Mouse (Mus musculus): ENCODE measurements around the gene Nr6a1. TPM values are rescaled to one million over a fixed set of nuclear protein-coding genes. Genes with fewer than 3 reads are reported as not detected.

The Nr6a1 gene
- polyA plus RNA-seq, 2 experiments: 0.90 to 1.2 TPM

- no peak overlapping the region for H3K4me2 ChIP-seq (ENCODE audit: low read depth)
- no peak overlapping the region for H3K9ac ChIP-seq (replicated peaks)
- WGBS (ENCODE audit: insufficient replicate concordance): 44% methylated on average over 2 of the region's 2 CpGs
- H3K4me3 ChIP-seq (ENCODE audit: insufficient read depth in 1 of 2, low read depth in 2 of 2, low read length in 2 of 2): no peak overlapping the region
- H3K27me3 ChIP-seq (ENCODE audit: control insufficient read depth, insufficient read depth, low read length): no peaks in the 10 kb centered on the region
- DNase-seq (ENCODE audit: low read depth in 3 of 3, low spot score in 3 of 3) (no peak), ATAC-seq (ENCODE audit: insufficient read depth) (no peak)
- no peaks in the 10 kb centered on the region for H3K9me3 ChIP-seq (ENCODE audit: control insufficient read depth, low read length)
- H3K27ac ChIP-seq: no peak overlapping the region
- peaks cover 0 to 4% of the 10 kb centered on the region in 2 experiments; a peak in 1 of 4 replicates for H3K4me1 ChIP-seq (replicated peaks; ENCODE audit: control insufficient read depth in 2 of 2, insufficient read depth in 2 of 2, low read length in 1 of 2)
- peak; percentile 38 for TF ChIP-seq CTCF (IDR thresholded peaks at IDR 0.05; ENCODE audit: low read depth)
- TF ChIP-seq EP300 (IDR thresholded peaks at IDR 0.05; ENCODE audit: low read depth): no peak
- H3K36me3 ChIP-seq (replicated peaks; ENCODE audit: control insufficient read depth, insufficient read depth, low read depth): no peaks in the 10 kb centered on the region
Observed at GRCm38 (mm10) chr2:38939047-38939446, 11.6 kb upstream of the Nr6a1 start.

- H3K27me3 ChIP-seq (ENCODE audit: control insufficient read depth, insufficient read depth, low read length): no peaks in the 10 kb centered on the region
- TF ChIP-seq EP300 (IDR thresholded peaks at IDR 0.05; ENCODE audit: low read depth) (no peak), CTCF (IDR thresholded peaks at IDR 0.05; ENCODE audit: low read depth) (no peak)
Observed at GRCm38 (mm10) chr2:38938007-38938406, 10.5 kb upstream of the Nr6a1 start.

GRCm38 (mm10) chr2:38937396-38937795 is 9.9 kb upstream of the Nr6a1 start:
- ATAC-seq (ENCODE audit: insufficient read depth) (no peak), DNase-seq (ENCODE audit: low read depth in 3 of 3, low spot score in 3 of 3) (no peak)
- TF ChIP-seq CTCF (IDR thresholded peaks at IDR 0.05; ENCODE audit: low read depth): no peak
- TF ChIP-seq EP300 (IDR thresholded peaks at IDR 0.05; ENCODE audit: low read depth): no peak
- H3K27ac ChIP-seq: no peak overlapping the region
- H3K9ac ChIP-seq (replicated peaks): no peak overlapping the region
- H3K4me2 ChIP-seq (ENCODE audit: low read depth): no peak overlapping the region
- no peaks in the 10 kb centered on the region for H3K9me3 ChIP-seq (ENCODE audit: control insufficient read depth, low read length)
- no peaks in the 10 kb centered on the region for H3K36me3 ChIP-seq (replicated peaks; ENCODE audit: control insufficient read depth, insufficient read depth, low read depth)
- WGBS (ENCODE audit: insufficient replicate concordance): 64% methylated on average over 3 of the region's 3 CpGs
- H3K4me1 ChIP-seq (replicated peaks; ENCODE audit: control insufficient read depth in 2 of 2, insufficient read depth in 2 of 2, low read length in 1 of 2): peaks cover 0 to 4% of the 10 kb centered on the region in 2 experiments; a peak in 1 of 4 replicates
- H3K27me3 ChIP-seq (ENCODE audit: control insufficient read depth, insufficient read depth, low read length): no peaks in the 10 kb centered on the region
- no peak overlapping the region for H3K4me3 ChIP-seq (ENCODE audit: insufficient read depth in 1 of 2, low read depth in 2 of 2, low read length in 2 of 2)

More at GRCm38 (mm10) chr2:38938007-38938406, 10.5 kb upstream of the Nr6a1 start:
- Histone ChIP-seq H3K9me3 (ENCODE audit: control insufficient read depth, low read length) (no peaks in the 10 kb centered on the region), H3K9ac (replicated peaks) (no peak overlapping the region), H3K27ac (no peak overlapping the region), H3K36me3 (replicated peaks; ENCODE audit: control insufficient read depth, insufficient read depth, low read depth) (no peaks in the 10 kb centered on the region), H3K4me3 (ENCODE audit: insufficient read depth in 1 of 2, low read depth in 2 of 2, low read length in 2 of 2) (no peak overlapping the region), H3K4me1 (replicated peaks; ENCODE audit: control insufficient read depth in 2 of 2, insufficient read depth in 2 of 2, low read length in 1 of 2) (peaks cover 0 to 4% of the 10 kb centered on the region in 2 experiments; a peak in 1 of 4 replicates), H3K4me2 (ENCODE audit: low read depth) (no peak overlapping the region)
- ATAC-seq (ENCODE audit: insufficient read depth) (no peak), DNase-seq (ENCODE audit: low read depth in 3 of 3, low spot score in 3 of 3) (no peak)
- 40% methylated on average over 1 of the region's 1 CpGs for WGBS (ENCODE audit: insufficient replicate concordance)

GRCm38 (mm10) chr2:38936721-38937378 is 9.4 kb upstream of the Nr6a1 start:
- Histone ChIP-seq H3K36me3 (replicated peaks; ENCODE audit: control insufficient read depth, insufficient read depth, low read depth) (no peaks in the 10 kb centered on the region), H3K4me2 (ENCODE audit: low read depth) (no peak overlapping the region), H3K4me3 (ENCODE audit: insufficient read depth in 1 of 2, low read depth in 2 of 2, low read length in 2 of 2) (no peak overlapping the region), H3K9me3 (ENCODE audit: control insufficient read depth, low read length) (no peaks in the 10 kb centered on the region), H3K27ac (no peak overlapping the region), H3K27me3 (ENCODE audit: control insufficient read depth, insufficient read depth, low read length) (no peaks in the 10 kb centered on the region), H3K9ac (replicated peaks) (no peak overlapping the region), H3K4me1 (replicated peaks; ENCODE audit: control insufficient read depth in 2 of 2, insufficient read depth in 2 of 2, low read length in 1 of 2) (peaks cover 0 to 4% of the 10 kb centered on the region in 2 experiments; a peak in 2 of 4 replicates)
- 58% methylated on average over 9 of the region's 9 CpGs for WGBS (ENCODE audit: insufficient replicate concordance)
- DNase-seq (ENCODE audit: low read depth in 3 of 3, low spot score in 3 of 3) (no peak), ATAC-seq (ENCODE audit: insufficient read depth) (no peak)
- TF ChIP-seq CTCF (IDR thresholded peaks at IDR 0.05; ENCODE audit: low read depth) (no peak), EP300 (IDR thresholded peaks at IDR 0.05; ENCODE audit: low read depth) (no peak)

GRCm38 (mm10) chr2:38934936-38935335 is 7.4 kb upstream of the Nr6a1 start:
- Histone ChIP-seq H3K9me3 (ENCODE audit: control insufficient read depth, low read length) (no peaks in the 10 kb centered on the region), H3K4me1 (replicated peaks; ENCODE audit: control insufficient read depth in 2 of 2, insufficient read depth in 2 of 2, low read length in 1 of 2) (peaks cover 4 to 8% of the 10 kb centered on the region in 2 experiments; a peak in 3 of 4 replicates), H3K27ac (no peak overlapping the region), H3K27me3 (ENCODE audit: control insufficient read depth, insufficient read depth, low read length) (no peaks in the 10 kb centered on the region), H3K4me3 (ENCODE audit: insufficient read depth in 1 of 2, low read depth in 2 of 2, low read length in 2 of 2) (no peak overlapping the region), H3K4me2 (ENCODE audit: low read depth) (no peak overlapping the region), H3K36me3 (replicated peaks; ENCODE audit: control insufficient read depth, insufficient read depth, low read depth) (no peaks in the 10 kb centered on the region), H3K9ac (replicated peaks) (no peak overlapping the region)
- no peak for ATAC-seq (ENCODE audit: insufficient read depth)
- no peak for DNase-seq (ENCODE audit: low read depth in 3 of 3, low spot score in 3 of 3)
- TF ChIP-seq CTCF (IDR thresholded peaks at IDR 0.05; ENCODE audit: low read depth) (no peak), EP300 (IDR thresholded peaks at IDR 0.05; ENCODE audit: low read depth) (no peak)
- WGBS (ENCODE audit: insufficient replicate concordance): 52% methylated on average over 5 of the region's 5 CpGs
